Mouse (Mus musculus): ENCODE data around the gene Ttc23l. TPM values are rescaled to one million over a fixed set of nuclear protein-coding genes. Genes with fewer than 3 reads are reported as not detected.
"Not testable (repeated sequence)": the region's sequence is repeated elsewhere in the genome, so short reads cannot be mapped to it uniquely, and the experiment has no call there.

Ttc23l gene
- total and polyA plus RNA-seq, 3 experiments: not detected

- not testable (repeated sequence) for H3K36me3 ChIP-seq (ENCODE audit: control insufficient read depth in 1 of 2, insufficient read depth in 2 of 2, low read length in 2 of 2); H3K9me3 ChIP-seq (replicated peaks; ENCODE audit: insufficient read depth, low read length); H3K79me2 ChIP-seq (ENCODE audit: control insufficient read depth, insufficient read depth, low read length, poor library complexity); H3K9ac ChIP-seq (ENCODE audit: control insufficient read depth, low read depth, low read length, poor library complexity, severe bottlenecking); H3K4me1 ChIP-seq (ENCODE audit: control insufficient read depth in 1 of 2, insufficient read depth in 2 of 2, low read length in 2 of 2); DNase-seq (ENCODE audit: low read depth, low spot score); H3K27me3 ChIP-seq (ENCODE audit: control insufficient read depth in 1 of 2, insufficient read depth in 2 of 2, low read length in 2 of 2); H3K4me3 ChIP-seq (ENCODE audit: control insufficient read depth in 1 of 2, insufficient read depth in 1 of 2, low read depth in 2 of 2, low read length in 2 of 2); H3K27ac ChIP-seq (ENCODE audit: control insufficient read depth, low read depth, low read length)
Observed at GRCm38 (mm10) chr15:10533361-10533760, 25.1 kb downstream of the Ttc23l start.

GRCm38 (mm10) chr15:10531352-10531751 is 27.1 kb downstream of the Ttc23l start:
- Histone ChIP-seq H3K9me3 (replicated peaks; ENCODE audit: insufficient read depth, low read length) (no peaks in the 10 kb centered on the region), H3K27ac (ENCODE audit: control insufficient read depth, low read depth, low read length) (no peak overlapping the region), H3K4me1 (ENCODE audit: control insufficient read depth in 1 of 2, insufficient read depth in 2 of 2, low read length in 2 of 2) (peaks cover 0 to 6% of the 10 kb centered on the region in 2 experiments; a peak in 1 of 4 replicates), H3K4me3 (ENCODE audit: control insufficient read depth in 1 of 2, insufficient read depth in 1 of 2, low read depth in 2 of 2, low read length in 2 of 2) (no peak overlapping the region), H3K27me3 (ENCODE audit: control insufficient read depth in 1 of 2, insufficient read depth in 2 of 2, low read length in 2 of 2) (no peaks in the 10 kb centered on the region), H3K9ac (ENCODE audit: control insufficient read depth, low read depth, low read length, poor library complexity, severe bottlenecking) (no peak overlapping the region), H3K79me2 (ENCODE audit: control insufficient read depth, insufficient read depth, low read length, poor library complexity) (no peaks in the 10 kb centered on the region), H3K36me3 (ENCODE audit: control insufficient read depth in 1 of 2, insufficient read depth in 2 of 2, low read length in 2 of 2) (peaks cover 0 to 5% of the 10 kb centered on the region in 2 experiments; a peak in 1 of 4 replicates)
- DNase-seq (ENCODE audit: low read depth, low spot score): peak; percentile 77
- TF ChIP-seq KAT2A (conservative IDR thresholded peaks at IDR 0.05; ENCODE audit: low read depth, low read length) (no peak), E2F4 (IDR thresholded peaks at IDR 0.05; ENCODE audit: borderline replicate concordance, low read depth, low read length) (no peak), RCOR1 (IDR thresholded peaks at IDR 0.05; ENCODE audit: low read depth, low read length) (peak; percentile 71), BHLHE40 (IDR thresholded peaks at IDR 0.05; ENCODE audit: borderline replicate concordance, low read depth, low read length) (no peak), CTCF (IDR thresholded peaks at IDR 0.05 in 2 of 3, conservative IDR thresholded peaks at IDR 0.05 in 1 of 3; ENCODE audit: control insufficient read depth in 1 of 3, insufficient read depth in 1 of 3, low read depth in 2 of 3, low read length in 3 of 3, poor library complexity in 1 of 3, severe bottlenecking in 1 of 3) (no peak), SMC3 (IDR thresholded peaks at IDR 0.05; ENCODE audit: low read depth, low read length) (no peak), ETS1 (IDR thresholded peaks at IDR 0.05; ENCODE audit: low read depth, low read length) (0 out of 2 replicates have a peak, but pooled peaks have one; percentile 40), ZC3H11A (IDR thresholded peaks at IDR 0.05; ENCODE audit: low read depth, low read length) (no peak), TCF12 (IDR thresholded peaks at IDR 0.05; ENCODE audit: low read depth, low read length) (peak; percentile 91), MAFK (IDR thresholded peaks at IDR 0.05; ENCODE audit: borderline replicate concordance, low read depth, low read length) (no peak), SIN3A (IDR thresholded peaks at IDR 0.05; ENCODE audit: low read length) (no peak; the same call in 1 of the 2 replicates), USF1 (IDR thresholded peaks at IDR 0.05; ENCODE audit: low read depth, low read length) (no peak), GABPA (IDR thresholded peaks at IDR 0.05; ENCODE audit: low read depth, low read length) (no peak), ZKSCAN1 (IDR thresholded peaks at IDR 0.05; ENCODE audit: low read depth, low read length) (no peak), MEF2A (IDR thresholded peaks at IDR 0.05; ENCODE audit: extremely low read depth, insufficient replicate concordance, low read depth, low read length, poor library complexity, severe bottlenecking) (no peak), MAZ (IDR thresholded peaks at IDR 0.05; ENCODE audit: low read depth, low read length) (no peak), MYC (IDR thresholded peaks at IDR 0.05; ENCODE audit: low read depth, low read length) (no peak), NELFE (IDR thresholded peaks at IDR 0.05; ENCODE audit: low read depth, low read length) (no peak), POLR2AphosphoS5 (IDR thresholded peaks at IDR 0.05; ENCODE audit: borderline replicate concordance, low read depth, low read length) (no peak), NRF1 (IDR thresholded peaks at IDR 0.05; ENCODE audit: insufficient read depth, low read depth, low read length, poor library complexity, severe bottlenecking) (no peak), ZMIZ1 (IDR thresholded peaks at IDR 0.05; ENCODE audit: low read depth, low read length) (no peak), GATA1 (IDR thresholded peaks at IDR 0.05; ENCODE audit: low read depth, low read length) (peak; percentile 94), EP300 (IDR thresholded peaks at IDR 0.05; ENCODE audit: low read depth in 1 of 2, low read length in 2 of 2) (peak; percentile 74 to 81), CHD2 (IDR thresholded peaks at IDR 0.05; ENCODE audit: low read length) (no peak), ELF1 (IDR thresholded peaks at IDR 0.05; ENCODE audit: low read depth, low read length) (no peak), MAX (IDR thresholded peaks at IDR 0.05; ENCODE audit: low read length) (no peak), RAD21 (IDR thresholded peaks at IDR 0.05; ENCODE audit: low read depth, low read length) (no peak), MYB (IDR thresholded peaks at IDR 0.05; ENCODE audit: low read depth, low read length) (no peak), TAL1 (IDR thresholded peaks at IDR 0.05; ENCODE audit: low read length) (peak; percentile 65), HCFC1 (IDR thresholded peaks at IDR 0.05; ENCODE audit: low read depth, low read length) (no peak), UBTF (IDR thresholded peaks at IDR 0.05; ENCODE audit: borderline replicate concordance, insufficient read depth, low read depth, low read length) (no peak), POLR2A (IDR thresholded peaks at IDR 0.05; ENCODE audit: control insufficient read depth in 1 of 2, insufficient read depth in 1 of 2, low read depth in 1 of 2, low read length in 2 of 2, poor library complexity in 1 of 2) (no peak), MXI1 (IDR thresholded peaks at IDR 0.05; ENCODE audit: low read depth, low read length) (no peak)

Data from MEL (cell line).